Mouse (Mus musculus) regulatory T cell (primary cell): ENCODE data around the gene Ebf4.

Experiments
- in situ Hi-C: fragments of 300-600 bp; cut with MboI, MseI; formaldehyde crosslinking; loops from one replicate; pipeline ENCODE4 v1.15.1; 2025; ENCODE audit warnings: high pct_unique_total_duplicates

Ebf4 gene

DNA sequence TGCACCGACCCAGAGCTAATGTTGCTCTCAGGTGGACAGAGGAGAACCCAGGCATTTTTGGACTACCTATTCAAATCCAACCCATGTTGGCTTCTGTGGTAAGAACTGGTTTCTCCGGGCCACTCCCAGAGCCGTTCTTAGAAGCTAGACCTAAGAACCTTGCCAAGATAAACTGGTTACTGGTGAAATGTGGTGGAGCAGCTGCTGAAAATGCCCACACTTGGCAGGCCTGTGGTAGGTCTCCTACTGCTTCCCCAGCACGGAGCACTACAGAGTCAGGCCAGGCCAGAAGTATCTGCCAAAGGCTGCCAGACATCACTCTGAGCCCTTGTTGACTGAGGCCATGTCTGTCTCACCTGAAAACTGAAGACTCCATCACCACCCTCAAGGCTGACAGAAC is 80.0 kb downstream of the Ebf4 start:
- in situ Hi-C loops = no loop called here

DNA sequence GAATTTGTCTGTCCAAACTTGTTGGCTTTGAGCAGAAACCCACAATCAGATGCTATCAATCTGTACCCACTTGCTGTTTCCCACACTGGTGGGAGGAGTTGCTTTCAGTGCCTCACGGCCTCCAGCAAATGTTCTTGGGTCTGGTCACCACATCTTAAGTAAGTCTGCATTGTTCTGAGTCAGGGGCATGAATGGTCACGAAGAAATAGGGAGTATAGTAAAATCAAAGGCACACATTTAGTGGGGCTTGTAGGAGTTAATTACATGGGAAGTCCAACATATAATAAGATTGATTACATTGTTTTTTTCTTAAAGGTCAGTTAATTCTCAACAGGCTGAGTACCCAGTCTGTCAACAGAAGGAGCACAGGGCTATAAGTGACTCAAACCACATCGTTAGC is 88.2 kb downstream of the Ebf4 start:
- in situ Hi-C loops = no loop called here

DNA sequence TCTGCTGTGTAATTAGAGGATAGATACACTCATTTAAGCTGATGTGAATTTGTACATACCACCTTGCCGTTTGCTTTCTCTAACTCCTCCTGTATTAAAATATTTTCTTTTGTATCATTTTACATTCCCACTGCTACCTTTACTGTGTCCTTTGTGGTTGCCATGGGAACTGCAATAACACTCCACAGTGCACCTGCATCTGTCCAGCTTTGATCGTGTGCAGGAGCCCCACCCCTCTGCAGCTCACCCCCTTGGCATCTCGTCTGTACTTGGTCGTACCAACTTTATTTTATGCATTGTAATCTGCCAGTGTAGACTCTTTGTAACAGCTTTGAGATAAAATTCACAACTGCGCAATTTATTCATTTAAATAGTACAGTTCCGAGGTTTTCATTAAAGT is 88.9 kb downstream of the Ebf4 start:
- in situ Hi-C loops = no loop called here

DNA sequence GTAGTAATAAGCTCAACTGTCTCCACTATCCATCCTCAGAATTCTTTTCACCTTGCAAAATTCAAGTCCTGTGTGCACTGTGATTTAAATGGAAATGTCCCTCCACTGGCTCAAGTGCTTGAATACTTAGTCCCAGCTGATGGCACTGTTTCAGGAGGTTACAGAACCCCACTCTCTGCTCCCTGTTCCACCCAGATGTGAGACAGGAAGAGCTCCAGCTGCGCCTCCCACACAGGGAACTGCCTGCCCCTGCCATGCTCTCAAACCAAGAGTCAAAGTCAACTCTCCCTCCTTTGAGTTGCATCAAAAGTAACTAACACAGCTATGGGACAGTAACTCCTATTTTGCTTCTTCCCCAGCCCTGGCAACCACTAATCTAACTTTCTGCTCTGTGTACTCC is 91.2 kb downstream of the Ebf4 start:
- in situ Hi-C loops = no loop called here

DNA sequence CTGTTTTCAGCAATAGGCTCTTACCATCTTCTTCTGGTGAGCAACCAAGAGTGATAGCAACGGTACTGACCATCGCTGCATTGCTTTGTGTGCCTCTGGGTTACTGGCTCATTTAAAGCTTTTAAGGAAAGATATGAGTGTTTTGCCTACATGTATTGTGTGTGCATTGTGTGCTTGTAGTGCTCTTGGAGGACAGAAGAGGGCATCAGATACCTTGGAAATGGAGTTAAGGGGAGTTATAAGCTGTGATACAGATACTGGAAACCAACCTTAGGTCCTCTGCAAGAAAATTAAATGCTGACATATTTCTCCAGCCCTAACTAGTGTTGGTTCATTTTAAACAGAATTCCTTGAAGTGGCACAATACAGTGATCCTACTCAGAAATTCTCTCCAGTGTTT is 93.8 kb downstream of the Ebf4 start:
- in situ Hi-C loops = no loop called here

DNA sequence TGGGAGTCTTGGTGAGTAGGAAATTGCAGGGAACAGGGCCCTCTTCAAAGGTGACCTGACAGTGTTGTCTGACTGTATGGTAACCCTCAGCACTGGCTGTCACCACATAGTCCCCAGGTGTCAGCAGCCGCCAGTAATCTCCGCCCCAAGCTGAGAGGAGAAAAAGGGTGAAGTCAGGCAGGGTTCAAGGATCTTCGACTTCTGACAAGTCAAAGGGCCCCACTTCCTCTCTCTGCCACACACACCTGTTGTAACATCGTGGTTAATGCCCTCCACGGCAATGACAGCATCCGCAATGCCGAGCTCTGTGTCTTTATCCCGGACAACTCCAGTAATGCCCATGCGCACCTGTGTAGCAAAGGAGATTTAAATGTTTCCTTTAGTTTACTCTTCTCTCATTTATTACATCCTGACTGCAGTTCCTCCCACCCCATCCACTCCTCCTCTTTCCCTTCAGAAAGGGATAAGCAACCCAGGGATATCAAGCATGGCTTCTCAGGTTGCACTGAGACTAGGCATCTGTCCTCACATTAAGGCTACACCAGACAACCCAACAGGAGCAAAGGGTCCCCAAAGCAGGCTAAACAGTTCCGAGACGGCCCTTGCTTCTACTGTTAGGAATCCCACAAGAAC is 96.1 kb downstream of the Ebf4 start:
- in situ Hi-C loops = no loop called here

DNA sequence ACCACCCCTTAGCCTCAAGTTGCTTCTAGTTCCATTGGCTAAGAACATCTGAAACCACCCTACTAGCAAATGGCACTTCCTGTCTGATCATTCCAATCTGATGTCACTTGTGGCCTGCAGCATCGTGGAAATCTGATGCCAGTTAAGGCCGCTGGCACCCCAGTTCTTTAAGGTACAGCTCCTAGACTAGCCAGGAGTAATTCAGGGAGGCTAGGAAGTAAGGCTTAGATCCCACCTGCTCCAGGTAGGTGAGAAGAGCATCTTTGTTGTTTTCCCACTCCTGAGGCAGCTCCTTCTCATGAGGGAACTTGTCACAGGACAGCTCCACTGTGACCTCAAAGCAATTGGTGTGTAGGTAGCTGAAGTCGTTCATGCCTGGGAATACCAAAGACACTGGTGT is 97.9 kb downstream of the Ebf4 start:
- in situ Hi-C loops = no loop called here

DNA sequence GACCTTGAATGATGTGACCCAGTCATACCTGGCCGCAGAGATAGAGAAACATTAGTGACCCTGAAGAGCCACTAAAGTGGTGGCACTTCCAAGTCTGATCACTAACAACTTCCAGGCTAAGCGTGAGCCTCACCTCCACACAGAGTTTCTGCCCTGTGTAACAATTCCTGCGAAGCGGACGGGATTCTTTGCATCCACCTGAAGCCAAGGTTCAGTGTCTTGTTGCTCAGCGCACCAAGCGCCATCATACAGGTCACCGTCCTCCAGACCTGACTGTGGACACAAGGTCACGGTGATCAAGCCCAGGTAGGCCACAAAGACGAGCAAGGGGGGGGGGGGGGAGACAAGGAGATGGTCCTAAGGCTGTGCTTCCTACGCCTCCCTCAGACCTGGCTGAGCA is 100.7 kb downstream of the Ebf4 start:
- in situ Hi-C loops = no loop called here

DNA sequence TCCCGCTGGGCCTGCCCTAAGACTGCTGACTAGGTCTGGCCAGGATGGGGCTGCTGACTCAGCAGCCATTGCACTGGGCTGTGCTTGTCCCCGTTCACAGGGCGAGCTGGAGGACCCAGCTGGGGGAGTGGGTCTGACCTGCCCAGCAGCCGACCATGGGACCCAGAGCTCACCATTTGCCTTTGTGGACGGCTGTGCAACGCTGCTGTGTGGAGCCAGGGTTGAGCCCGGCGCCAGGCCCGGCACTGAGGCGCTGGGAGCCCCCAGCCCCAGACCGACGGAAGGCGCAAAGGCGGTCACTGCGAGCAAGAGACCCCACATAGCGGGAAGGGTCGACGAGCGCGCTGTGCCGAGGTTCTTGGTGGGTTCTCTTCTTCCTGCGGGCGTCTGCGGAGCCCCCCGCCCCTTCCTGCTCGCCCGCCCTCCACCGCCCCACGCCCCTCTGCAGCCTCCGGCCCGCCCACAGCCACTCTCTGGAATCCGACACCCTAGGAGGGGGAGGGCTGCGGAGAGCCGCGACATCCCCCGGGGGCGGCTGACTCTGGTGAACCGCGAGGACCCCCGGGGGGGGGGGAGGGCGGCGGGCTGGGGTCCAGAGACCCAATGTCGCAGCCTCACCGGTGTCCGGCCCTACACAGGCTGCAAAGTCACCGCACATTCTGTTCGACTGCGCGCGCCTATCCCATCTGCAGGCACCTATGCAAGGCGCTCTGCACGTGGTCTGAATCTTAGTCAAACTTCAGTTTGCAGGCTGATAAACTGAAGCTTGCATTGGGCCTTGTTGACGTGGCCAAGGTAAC is 102.4 kb downstream of the Ebf4 start, which contains the start of gene Cpxm1:
Cpxm1 (minus strand) TSS at position 389 of the 800 bp plus-strand sequence.
- in situ Hi-C loops = no loop called here

DNA sequence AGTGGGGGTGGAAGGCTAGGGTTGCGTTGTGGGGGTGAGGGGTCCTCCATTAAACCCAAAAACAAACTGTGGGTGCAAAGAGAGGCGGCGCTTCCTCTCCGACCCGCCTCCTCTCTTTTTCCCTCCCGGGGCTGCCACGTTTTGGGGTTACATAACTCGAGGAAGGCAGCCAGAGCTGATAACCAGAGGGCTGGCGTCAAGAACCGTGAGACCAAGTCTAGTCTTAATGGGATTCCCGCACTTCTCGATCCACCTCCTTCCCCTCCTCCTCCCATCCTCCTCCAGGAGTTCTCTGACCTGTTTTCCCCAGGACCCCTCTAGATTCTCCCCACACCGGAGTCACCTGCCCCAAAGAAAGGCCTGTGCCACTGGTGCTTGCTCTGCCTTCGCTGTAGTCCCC is 103.1 kb downstream of the Ebf4 start:
- in situ Hi-C loops = no loop called here

DNA sequence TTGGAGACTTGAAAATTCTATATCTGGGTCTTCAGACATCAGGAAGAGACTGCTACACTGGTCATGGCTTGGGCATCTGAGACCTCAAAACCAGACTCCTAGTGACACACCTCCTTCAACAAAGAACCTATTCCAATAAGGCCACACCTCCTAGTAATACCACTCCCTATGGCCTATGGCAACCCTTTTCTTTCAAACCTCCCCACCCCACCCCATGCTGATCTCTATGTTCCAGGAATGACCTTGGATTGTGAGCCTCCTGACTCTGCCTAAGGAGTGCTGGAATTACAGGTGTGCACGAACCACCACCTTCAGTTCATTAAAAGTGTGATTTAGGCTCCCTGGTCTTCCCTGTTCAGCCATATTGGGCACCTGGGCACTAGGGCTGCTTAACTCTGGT is 105.1 kb downstream of the Ebf4 start:
- in situ Hi-C loops = no loop called here

DNA sequence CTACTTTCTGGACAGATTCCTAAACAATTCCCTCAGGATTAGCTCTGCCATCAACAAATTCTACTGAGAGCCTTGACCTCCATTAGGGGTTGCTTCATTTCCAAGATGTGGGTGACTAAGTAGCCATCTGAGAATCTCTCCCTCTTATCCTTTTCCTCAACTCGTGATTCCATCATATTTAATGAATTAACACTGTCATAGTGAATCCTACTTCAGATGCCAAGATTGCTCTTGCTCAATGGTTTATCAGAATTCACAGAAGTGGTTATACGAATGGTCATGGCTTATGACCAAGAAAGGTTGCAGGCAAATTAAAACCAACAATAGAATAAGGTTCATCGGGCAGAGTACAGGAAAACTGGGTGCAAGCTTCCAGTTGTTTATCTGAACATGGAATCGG is 106.9 kb downstream of the Ebf4 start:
- in situ Hi-C loops = no loop called here

DNA sequence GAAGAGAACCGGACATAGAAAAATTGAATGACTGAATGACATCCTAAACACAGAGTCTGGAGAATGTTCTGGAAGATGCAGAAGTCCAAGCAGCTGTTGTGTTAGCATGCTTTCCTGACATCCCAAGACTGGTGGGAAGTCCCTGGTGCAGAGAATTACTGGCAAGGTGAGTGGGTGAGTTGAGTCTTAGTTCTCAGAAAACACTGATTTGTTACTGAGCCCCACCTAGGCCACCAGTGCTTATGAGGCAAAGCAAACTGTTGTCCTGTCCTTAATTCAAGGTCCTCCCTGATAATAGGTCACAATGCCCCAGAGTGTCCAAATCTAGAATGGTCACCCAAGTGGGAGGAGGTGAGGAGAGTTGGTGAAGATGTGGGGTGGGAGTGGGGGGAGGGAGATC is 110.0 kb downstream of the Ebf4 start, which contains the start of the genes Gm28372 and 1700020A23Rik:
Gm28372 (plus strand) TSS at position 301 of the 400 bp plus-strand sequence.
1700020A23Rik (plus strand) TSS at position 321 of the 400 bp plus-strand sequence.
- in situ Hi-C loops = no loop called here

DNA sequence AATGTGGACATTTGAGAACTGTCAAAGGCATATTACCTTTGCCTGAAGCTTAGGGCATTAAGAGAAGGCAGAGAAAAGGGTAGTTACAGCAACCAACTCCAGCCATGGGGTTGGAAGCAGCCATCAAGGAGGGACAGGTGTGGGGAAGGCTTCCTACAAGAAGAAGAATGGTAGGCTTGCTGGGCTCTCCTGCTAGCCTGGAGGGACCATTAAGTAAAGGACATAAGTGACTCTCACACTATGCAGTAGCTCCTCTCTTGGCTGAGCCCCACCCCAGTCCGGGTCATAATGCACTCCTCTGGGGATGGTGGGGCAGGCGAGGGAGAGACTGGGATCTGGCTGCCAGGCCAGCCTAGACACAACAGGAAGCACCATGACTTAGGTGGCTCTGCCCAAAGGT is 111.2 kb downstream of the Ebf4 start, which contains the start of gene Tmem239:
Tmem239 (plus strand) TSS at position 301 of the 400 bp plus-strand sequence.
- in situ Hi-C loops = no loop called here

DNA sequence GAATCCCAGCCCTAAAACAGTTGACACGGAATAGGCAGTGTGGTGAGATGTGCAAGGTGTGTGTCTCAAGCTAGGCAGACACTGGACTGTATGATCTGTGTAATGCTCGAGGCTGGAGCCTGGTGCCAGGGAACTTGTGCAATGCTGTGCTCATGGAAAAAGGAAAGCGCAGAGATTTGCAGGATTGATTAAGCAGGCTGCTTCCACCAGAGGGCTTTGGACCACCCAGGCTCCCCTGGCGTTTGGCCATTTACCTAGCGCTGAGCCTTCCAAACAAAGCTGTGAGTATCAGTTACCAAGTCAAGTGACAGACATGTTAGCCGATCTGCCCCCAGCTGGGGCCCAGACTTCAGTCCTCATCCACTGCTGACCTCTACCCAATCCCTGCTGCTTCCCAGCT is 113.2 kb downstream of the Ebf4 start:
- in situ Hi-C loops = no loop called here

DNA sequence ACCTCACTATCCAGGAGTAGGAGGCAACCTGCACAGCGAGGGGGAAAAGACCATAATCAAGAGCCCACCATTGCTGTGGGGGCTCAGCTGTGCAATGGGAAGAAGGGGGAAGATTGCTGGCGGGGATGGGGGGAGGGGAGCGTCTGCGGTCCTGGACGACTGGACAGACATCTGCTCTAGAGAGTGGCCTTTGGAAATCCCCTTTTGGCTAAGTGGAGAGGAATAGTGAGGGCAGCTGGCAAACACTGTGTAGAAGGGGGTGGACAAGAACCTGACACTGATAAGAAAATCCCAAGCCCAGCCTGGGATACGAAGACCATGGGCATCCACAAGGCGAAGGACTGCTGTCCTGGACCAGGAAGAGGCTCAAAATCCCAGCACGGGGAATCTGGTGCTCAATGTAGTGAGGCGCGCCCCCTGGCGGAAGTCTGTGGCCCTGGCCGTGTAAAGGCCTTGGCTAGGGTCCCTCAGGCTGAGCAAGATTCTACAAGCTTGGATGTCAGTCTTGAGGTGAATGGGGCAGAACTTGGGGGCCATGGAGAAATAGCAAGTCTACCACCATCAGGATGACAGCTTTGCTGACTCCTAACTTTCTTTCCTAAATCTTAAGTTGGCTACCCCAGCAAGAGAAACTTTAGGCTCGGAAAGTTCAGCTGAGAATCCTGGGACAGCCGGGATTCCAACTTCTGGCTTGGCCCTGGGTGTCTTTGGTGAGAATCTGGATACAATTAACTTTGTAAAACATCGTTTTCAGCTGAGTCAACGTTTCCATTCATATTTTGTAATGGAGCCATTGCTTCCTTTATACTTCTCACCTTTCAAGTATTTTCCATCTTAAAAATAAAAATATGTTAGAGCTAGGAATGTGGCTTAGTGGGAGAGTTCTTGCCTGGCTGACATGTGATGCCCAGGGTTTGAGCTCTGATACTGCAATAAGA is 116.9 kb downstream of the Ebf4 start:
- in situ Hi-C loops = no loop called here

DNA sequence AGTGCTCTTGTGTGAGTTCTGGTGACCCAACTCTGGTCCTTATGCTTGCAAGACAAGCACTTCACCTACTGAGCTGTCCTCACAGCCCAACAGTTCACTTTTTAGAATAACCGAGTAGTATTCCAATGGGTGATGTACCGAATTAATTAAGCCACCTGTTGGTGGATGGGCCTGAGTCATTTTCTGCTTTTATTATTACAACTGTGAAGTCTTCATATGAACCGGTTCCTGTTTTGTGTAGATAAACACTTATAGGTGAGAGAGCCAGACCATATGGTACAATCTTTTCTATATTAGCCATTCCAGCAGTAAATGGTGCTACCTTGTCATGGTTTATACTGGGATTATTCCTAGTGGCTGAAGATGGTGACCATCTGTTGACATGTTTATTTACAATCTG is 117.8 kb downstream of the Ebf4 start:
- in situ Hi-C loops = no loop called here

DNA sequence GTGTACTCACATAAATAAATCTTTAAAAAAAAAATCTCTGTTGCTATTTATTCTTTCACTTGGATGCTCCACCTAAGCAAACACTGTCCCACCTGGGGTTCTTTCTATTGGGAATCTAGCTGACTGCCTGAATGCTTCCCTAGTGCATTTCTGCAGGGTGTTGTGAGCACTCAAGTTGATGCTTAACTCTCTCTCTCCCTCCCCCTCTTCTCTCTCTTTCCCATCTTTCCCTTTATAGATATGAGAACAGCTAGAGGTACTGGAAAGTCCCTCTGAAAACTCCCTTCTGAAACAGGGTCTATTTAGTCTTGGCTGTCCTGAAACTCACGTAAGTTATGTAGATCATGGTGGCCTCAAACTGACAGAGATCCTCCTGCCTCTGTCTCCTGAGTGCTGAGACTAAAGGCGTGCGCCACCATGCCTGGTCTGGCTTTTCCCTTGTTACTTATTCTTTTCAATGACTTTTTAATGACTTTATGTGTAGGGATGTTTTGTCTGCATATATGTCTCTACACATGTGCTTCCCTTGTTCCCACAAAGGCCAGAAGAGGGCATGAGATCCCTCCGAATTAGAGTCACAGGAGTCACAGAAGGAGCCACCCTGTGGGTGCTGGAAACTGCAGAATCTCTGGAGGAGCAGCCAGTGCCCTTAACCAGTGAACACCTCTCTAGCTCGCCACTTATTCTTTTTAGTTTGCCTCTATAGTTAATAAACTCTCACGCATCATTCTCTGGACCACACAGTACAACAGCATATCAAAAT is 119.3 kb downstream of the Ebf4 start:
- in situ Hi-C loops = no loop called here
